Mouse (Mus musculus) right cerebral cortex, postnatal 4 days (tissue): ENCODE measurements around the gene Parp4.

Source experiments
- DNase-seq: peaks from one replicate; pipeline ENCODE4 v3.0.0-alpha.2; 2022

The Parp4 gene

DNA sequence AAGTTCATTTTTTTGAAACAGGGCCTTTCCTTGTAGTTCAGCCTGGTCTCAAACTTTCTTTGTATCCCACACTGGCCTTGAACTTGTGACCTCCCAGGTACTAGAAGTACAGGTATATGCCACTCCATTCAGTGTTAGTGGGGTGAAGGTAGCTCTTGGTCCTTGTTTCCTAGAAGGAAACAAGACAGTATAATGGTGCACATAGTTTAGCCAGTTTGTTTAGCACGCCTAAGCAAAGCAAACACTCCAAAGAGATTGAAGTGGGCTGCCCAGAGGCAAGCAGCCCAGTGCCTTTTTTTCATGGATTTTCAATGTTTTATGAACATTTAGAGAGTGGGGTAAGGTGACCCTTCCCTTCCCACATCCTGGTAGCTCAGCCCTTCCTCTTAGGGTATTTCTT, 42.1 kb downstream of the Parp4 start:
- no peak for DNase-seq

DNA sequence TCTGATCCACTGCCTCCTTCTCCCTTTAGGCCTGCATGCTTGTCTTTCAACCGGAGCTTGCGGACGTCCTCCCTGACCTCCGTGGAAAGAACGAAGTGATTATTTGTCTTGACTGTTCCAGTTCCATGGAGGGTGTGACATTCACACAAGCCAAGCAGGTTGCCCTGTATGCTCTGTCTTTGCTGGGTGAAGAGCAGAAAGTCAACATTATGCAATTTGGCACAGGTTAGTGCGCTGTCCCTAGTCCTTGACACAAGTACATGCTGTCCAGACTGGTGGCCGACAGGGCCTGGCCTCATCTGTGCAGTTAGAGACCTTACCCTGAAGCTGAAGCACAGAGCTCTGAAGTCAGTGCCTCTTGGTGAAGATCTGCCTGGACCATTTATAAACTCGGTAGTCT, 45.0 kb downstream of the Parp4 start:
- no peak for DNase-seq

DNA sequence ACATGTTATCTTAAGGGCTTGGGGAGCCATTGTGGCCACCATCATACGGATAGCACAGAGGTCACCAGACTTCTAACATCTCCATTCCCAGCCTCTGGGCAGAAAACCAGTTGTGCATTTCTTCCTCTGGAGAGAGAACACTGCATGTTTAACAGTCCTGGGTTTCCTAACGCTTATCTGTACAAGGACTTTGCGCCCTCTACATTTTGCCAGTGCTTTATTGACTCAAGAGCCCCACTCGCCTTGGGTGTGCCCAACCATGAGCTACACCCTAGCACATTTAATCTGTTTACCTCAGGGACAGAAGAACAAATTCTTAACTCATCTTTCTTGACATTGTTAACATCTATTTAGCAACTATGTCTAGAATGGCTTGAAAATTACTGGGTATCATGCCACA, 50.8 kb downstream of the Parp4 start:
- DNase-seq: no peak

DNA sequence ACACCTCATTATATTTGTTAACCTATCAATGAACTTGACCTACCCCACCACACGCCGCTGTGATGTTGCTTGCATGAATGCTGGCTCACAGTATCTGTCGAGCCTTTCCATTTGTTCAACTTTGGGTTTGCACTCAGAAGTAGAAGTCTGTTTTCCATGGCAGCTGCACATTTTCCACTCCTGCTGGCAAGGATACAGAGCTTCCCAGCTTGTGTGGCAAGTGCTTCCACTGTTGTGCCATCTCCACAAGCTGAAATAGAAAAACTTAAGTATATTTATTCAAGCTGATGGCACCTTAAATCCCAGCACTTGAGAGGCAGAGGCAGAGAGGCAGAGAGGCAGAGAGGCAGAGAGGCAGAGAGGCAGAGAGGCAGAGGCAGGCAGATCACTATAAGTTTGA, 52.9 kb downstream of the Parp4 start:
- peak; percentile 25 for DNase-seq

GRCm38 (mm10) chr14:56631109-56631508, 55.7 kb downstream of the Parp4 start:
- no peak for DNase-seq

DNA sequence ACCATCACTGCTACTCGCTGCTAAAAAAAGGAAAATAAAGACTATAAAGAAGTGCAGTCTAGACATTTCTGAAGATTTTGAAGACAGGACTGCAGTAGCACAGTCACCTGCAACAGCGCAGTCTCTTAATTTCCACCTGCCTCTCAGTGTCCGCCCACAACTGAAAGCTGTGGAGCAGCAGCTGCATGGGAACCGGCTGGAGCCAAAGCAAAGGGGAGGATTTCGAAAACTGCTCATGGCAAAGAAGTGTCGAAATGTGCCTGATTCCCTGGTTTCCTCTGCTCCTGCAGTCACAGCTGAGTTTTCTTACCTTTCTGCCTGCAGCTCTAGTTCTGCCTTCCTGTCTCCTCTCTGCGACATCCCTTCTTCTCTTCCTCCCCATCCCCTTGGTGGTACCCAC, 71.8 kb downstream of the Parp4 start:
- no peak for DNase-seq

DNA sequence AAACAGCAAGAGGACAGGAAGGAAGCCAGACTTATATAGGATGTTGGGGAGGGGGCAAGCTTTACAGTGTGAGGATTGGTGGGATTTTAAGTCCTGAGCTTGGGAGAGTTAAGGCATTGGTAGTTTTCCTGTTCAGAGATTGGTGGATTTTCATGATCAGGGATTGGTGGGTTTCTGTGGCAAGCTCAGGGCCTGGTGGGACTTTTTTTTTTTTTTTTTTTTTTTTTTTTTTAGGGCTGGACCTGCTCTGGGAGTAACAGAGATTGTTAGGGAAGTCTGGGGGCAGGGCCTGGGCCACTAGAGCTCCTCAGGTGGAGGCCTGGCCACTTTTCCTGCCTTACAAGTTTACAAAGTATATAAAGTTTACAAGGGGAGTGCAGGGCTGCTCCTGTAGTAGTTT, 74.0 kb downstream of the Parp4 start:
- no peak for DNase-seq

- DNase-seq: no peak
Observed at GRCm38 (mm10) chr14:56665651-56666050, 90.2 kb downstream of the Parp4 start.

DNA sequence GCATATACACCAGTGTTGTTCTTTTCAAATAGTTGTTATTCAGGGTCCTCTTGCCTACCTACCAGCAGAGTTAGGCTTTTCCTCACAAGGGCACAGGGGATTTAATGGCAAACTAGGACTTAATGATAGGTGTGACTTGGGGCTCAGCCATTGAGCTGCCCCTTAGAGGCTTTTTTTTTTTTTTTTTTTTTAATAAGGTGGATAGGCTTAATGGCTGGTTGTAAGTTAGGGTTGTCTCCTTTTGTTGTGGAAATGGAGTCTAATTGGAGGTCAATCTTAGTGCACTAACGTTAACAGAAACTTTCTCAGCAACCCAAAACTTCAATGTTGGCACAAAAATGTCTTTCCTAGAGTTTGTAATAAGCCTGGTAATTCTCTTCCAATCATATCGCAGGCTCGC, 91.5 kb downstream of the Parp4 start:
- DNase-seq: no peak

GRCm38 (mm10) chr14:56667969-56668802, 92.8 kb downstream of the Parp4 start, which contains the start of gene Mphosph8:
Gene Mphosph8, plus strand, starts transcription at chr14:56668248.
- peak; percentile 99 for DNase-seq

DNA sequence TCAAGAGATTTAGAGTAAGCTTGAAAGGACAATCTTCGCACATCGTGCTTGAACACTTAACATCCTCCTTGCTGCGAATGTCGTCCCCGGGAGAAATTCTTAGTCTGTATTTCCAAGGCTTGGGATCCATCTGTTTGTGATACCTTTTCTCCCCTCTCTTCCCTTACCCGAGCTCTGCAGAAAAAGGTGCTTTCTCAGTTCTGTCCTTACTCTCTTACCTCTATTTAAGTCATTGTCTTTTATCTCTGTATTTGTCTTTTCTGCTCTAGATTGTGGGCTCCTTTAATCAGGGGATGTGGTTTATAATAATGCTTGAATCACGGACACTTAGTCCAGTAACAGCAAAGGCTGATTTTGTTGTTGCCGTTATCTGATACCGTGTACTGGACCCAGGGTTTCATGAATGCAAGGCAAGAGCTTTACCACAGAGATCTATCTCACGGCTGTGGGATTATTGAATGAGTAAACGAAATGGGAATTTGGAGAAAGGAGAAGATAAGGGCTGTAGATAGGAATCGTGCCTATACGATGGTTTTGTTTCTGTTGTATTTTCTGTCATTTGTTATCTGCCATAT, 93.7 kb downstream of the Parp4 start:
- no peak for DNase-seq

GRCm38 (mm10) chr14:56685426-56685825, 110.0 kb downstream of the Parp4 start:
- no peak for DNase-seq

- no peak for DNase-seq
Observed at GRCm38 (mm10) chr14:56689116-56689515, 113.7 kb downstream of the Parp4 start.

GRCm38 (mm10) chr14:56689766-56690165, 114.3 kb downstream of the Parp4 start:
- no peak for DNase-seq

DNA sequence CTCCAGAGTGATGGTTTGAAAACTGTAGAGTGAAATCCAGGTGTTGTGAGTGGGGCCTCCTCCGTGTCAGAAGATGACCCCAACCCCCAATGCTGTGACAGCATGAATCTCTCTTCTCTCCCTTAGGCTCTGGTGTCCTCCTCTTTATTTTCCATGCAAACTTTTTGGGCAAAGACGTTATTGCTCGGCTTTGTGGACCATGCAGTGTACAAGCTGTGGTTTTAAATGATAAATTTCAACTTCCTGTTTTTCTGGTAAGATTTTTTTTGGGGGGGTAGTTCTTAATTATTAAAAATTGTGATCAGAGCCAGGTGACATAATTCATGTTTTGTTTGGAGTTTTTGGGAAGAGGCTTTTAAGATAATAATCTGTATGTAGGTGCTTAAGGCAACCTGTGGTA, 120.1 kb downstream of the Parp4 start:
- no peak for DNase-seq

GRCm38 (mm10) chr14:56697836-56698235, 122.4 kb downstream of the Parp4 start:
- no peak for DNase-seq

DNA sequence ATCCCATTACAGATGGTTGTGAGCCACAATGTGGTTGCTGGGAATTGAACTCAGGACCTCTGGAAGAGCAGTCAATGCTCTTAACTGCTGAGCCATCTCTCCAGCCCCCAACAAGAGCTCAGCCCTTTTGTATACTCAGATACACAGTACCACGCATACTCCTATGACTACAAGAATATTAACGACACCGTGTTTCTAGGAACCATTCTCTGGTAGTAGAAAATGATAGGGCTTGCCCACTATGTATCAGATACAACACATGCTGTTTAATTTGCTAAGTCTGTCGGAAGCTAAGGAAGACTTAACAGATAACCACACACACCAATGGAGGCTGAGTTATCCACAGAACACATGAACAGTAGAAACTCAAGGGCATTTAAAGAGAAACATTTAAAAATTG, 127.2 kb downstream of the Parp4 start:
- DNase-seq: no peak

- DNase-seq: no peak
Observed at GRCm38 (mm10) chr14:56705687-56706086, 130.3 kb downstream of the Parp4 start.
